Mouse (Mus musculus) small intestine, adult 2 months (tissue): ENCODE data around the gene Praf2.

Source experiments
- CTCF ChIP-seq: fragments of 200-500 bp; IDR thresholded peaks from 2 replicates; pipeline ENCODE4 v1.5.1; 2012; ENCODE audit warnings: low read depth, mild to moderate bottlenecking, control low read depth, inconsistent platforms, low read length, moderate library complexity, mixed read lengths; ENCODE audit not compliant: insufficient replicate concordance, insufficient read length; ENCODE audit errors: extremely low read depth
- POLR2A ChIP-seq: fragments of 200-500 bp; IDR thresholded peaks from 2 replicates; pipeline ENCODE4 v1.6.1; 2012; ENCODE audit warnings: low read depth, mild to moderate bottlenecking, control low read depth, inconsistent platforms, low read length, moderate library complexity

DNA sequence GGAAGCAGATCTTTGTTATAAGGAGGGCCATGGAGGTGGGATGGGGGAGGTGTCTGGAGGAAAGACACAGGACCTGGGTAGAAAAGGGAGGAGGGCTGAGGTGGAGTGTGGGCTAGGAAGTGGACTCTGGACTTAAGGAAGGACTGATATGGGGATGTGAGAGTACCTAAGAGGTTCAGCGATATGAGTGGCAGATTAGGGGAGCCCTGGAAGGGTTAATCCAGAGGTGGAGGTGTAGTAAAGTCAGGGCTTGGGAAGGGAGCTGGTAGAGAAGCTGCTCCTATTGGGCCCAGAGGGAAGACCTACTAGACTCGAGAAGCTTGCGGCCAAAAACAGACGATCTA lies 655 bp downstream of the Praf2 start:
- TF ChIP-seq CTCF, result no peak
- no peak for TF ChIP-seq POLR2A
